8 mouse cellular contexts compared by ENCODE assay signal in genomic region chr14:55591331-55591891, GRCm38 (mm10). TPM values are rescaled to one million over a fixed set of nuclear protein-coding genes. Genes with fewer than 3 reads are reported as not detected.
A peak's percentile ranks its signal among the peaks of the same experiment; 100 is the strongest.
DNase-seq lines count a peak whose midpoint lies in the region; ATAC-seq and TF ChIP-seq lines count a peak whose summit lies in the region.

Rnf31 (plus strand) TSS chr14:55591708.

- under 1% methylated on average over 33 of the region's 33 CpGs for WGBS in hindbrain, embryonic 10.5 days
- 2% methylated on average over 28 of the region's 33 CpGs for WGBS in lung, postnatal 0 days

- no peak for TF ChIP-seq CTCF in lung, postnatal 0 days (IDR thresholded peaks at IDR 0.05)

- peak; percentile 88 for ATAC-seq in frontal cortex, adult (ENCODE audit: low TSS enrichment)
- peak; percentile 91 for ATAC-seq in lung, postnatal 0 days

- TF ChIP-seq EP300 in lung, postnatal 0 days (IDR thresholded peaks at IDR 0.05), result peak; percentile 80; the same call in 1 of the 2 replicates

- H3K36me3 ChIP-seq in hindbrain, embryonic 10.5 days, result peaks cover 54% of the 10 kb centered on the region
- H3K36me3 ChIP-seq in lung, postnatal 0 days (ENCODE audit: insufficient read depth, low read length), result peaks cover 23% of the 10 kb centered on the region

- peak within 1 kb of the TSS; percentile 88 for H3K9ac ChIP-seq in lung, postnatal 0 days (replicated peaks; ENCODE audit: low read depth)

- peaks cover 33% of the 10 kb centered on the region for H3K4me1 ChIP-seq in hindbrain, embryonic 10.5 days (replicated peaks)
- H3K4me1 ChIP-seq in lung, postnatal 0 days (ENCODE audit: insufficient read depth, low read depth, low read length), result peaks cover 10% of the 10 kb centered on the region

- DNase-seq in Muller cell, postnatal 12 days (ENCODE audit: inconsistent ontology term), result peak; percentile 97
- peak; percentile 94 for DNase-seq in cerebellum, adult 9-10 months
- peak; percentile 91 for DNase-seq in hindbrain, embryonic 10.5 days (ENCODE audit: low spot score)
- DNase-seq in layer of hippocampus, adult 9-11 months, result peak; percentile 96
- DNase-seq in lung, postnatal 0 days (ENCODE audit: low spot score), result peak; percentile 100
- DNase-seq in retina, adult 2 months (ENCODE audit: low read depth, low spot score), result peak; percentile 83
- DNase-seq in thymus, postnatal 36 days, result peak; percentile 87 to 90

- H3K27ac ChIP-seq in hindbrain, embryonic 10.5 days, result peak within 1 kb of the TSS; percentile 94
- H3K27ac ChIP-seq in lung, postnatal 0 days (ENCODE audit: low read length), result peak within 1 kb of the TSS; percentile 96

- peak within 1 kb of the TSS; percentile 94 for H3K4me2 ChIP-seq in lung, postnatal 0 days (replicated peaks; ENCODE audit: low read depth, low read length)

- peak within 1 kb of the TSS; percentile 86 for H3K4me3 ChIP-seq in hindbrain, embryonic 10.5 days
- H3K4me3 ChIP-seq in lung, postnatal 0 days (ENCODE audit: low read depth, low read length), result peak within 1 kb of the TSS; percentile 91

- H3K27me3 ChIP-seq in hindbrain, embryonic 10.5 days (ENCODE audit: insufficient read depth, poor library complexity, severe bottlenecking), result no peaks in the 10 kb centered on the region
- H3K27me3 ChIP-seq in lung, postnatal 0 days (replicated peaks; ENCODE audit: insufficient read depth, low read length), result no peaks in the 10 kb centered on the region

- H3K9me3 ChIP-seq in hindbrain, embryonic 10.5 days, result no peaks in the 10 kb centered on the region
- H3K9me3 ChIP-seq in lung, postnatal 0 days (ENCODE audit: low read length), result no peaks in the 10 kb centered on the region

RNA-seq across cellular contexts. Expression of gene Rnf31, which starts in this region (rescaled TPM):
- polyA plus RNA-seq in hindbrain, embryonic 10.5 days (2016; fragmentation: Nextera tagmentation; extraction: Ambion mirVana), result 21.2 and 23.2 TPM in 2 replicates
- polyA plus RNA-seq in lung, postnatal 0 days (2015; fragmentation: Nextera tagmentation; extraction: Ambion mirVana), result 17.4 and 24.1 TPM in 2 replicates

Comparison
In these comparisons a context has a peak if more than half of its experiments do, and no peak if none do; other contexts are left out.
1. Peak in every context shown above with its lines: DNase-seq, ATAC-seq, H3K4me3 ChIP-seq and H3K27ac ChIP-seq.